Mouse (Mus musculus) retina, postnatal 1 day (tissue): ENCODE results near the gene Pigs.
A peak's percentile ranks its signal among the peaks of the same experiment; 100 is the strongest.

ENCODE experiments used
- DNase-seq: peaks from one replicate; pipeline ENCODE4 v3.0.0-alpha.2; 2012

The Pigs gene

DNA sequence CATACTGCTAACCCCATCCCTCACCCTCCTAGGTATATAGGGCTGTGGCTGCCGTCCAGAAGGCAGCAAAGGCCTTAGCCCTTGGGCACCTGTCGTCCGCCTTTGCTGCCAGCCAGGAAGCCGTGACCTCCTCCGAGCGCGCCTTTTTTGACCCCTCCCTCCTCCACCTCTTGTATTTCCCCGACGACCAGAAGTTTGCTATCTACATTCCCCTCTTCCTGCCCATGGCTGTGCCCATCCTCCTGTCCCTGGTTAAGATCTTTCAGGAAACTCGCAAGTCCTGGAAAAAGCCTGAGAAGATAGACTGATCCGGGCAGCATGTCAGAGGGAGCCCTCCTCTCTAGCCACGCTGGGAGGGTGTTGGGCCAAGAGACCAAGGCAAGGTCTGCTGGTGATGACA is 13.5 kb downstream of the Pigs start:
- DNase-seq: no peak

DNA sequence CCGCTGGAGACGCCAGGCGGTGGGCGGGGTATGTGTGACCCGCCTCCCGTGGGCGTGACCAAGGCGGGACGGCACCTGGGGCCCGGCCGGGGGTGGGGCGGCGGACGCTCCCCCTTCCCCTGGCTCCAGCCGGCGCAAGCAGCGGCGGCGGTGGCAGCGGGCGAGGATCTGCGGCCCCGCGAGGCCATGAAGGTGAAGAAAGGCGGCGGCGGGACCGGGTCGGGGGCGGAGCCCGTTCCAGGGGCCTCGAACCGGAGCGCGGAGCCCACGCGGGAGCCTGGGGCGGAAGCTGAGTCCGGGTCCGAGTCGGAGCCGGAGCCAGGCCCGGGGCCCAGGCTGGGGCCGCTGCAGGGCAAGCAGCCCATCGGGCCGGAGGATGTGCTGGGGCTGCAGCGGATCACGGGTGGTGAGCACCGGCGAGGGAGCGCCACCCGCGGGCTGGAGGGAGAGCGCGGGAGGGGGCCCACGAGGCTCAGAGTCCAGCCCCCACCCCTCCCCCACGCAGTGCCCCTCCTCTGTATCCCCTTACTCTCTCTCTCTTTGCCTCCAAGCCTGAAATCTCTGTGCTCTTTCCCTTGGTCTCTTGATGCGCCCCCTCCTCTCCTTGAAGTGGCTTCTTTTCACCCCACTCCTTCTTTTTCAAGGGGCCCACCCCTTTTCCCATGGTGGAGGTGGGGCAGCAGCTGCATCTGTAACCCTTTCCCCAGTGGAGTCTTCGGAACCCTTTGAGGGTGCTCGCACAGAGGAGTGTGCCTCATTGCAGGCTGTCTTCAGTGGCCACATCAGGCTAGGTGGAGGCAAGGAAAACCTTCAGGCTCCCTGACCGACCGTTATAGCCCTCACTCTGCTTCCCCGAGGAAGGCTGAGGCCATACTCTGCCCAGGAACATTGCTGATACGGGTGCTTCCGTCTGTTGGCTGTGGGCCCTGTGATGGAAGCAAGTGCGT is 15.4 kb downstream of the Pigs start, which contains the start of gene Unc119:
Gene Unc119, plus strand, starts transcription at position 102 of the 947 bp plus-strand sequence.
- DNase-seq: peak; percentile 83

DNA sequence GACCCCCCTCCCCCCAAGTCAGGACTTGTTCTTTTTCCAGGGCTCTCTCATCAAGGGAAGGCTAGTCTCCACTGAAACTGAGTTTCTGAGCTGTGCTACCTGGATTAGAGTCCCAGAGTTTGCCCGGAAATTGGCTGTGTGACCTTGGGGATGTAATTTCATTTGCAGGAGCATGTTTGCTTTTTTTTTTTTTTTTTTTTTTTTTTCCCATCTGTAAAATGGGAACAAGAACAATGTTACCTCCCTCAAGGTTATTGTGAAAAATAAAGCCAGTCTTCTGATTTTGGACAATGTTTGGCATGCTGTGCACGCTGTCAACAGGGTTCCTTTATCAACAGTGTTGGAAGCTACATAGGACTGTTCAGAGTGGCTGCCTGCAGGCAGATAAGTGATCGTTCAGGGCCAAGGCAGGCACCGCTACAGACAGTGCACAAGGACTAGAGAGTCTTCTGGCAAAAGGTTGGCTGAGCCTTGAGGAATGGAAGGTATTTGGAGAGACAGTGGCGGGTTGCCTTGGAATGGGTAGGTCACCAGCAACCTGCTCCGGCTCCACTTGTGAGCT is 16.2 kb downstream of the Pigs start:
- no peak for DNase-seq

DNA sequence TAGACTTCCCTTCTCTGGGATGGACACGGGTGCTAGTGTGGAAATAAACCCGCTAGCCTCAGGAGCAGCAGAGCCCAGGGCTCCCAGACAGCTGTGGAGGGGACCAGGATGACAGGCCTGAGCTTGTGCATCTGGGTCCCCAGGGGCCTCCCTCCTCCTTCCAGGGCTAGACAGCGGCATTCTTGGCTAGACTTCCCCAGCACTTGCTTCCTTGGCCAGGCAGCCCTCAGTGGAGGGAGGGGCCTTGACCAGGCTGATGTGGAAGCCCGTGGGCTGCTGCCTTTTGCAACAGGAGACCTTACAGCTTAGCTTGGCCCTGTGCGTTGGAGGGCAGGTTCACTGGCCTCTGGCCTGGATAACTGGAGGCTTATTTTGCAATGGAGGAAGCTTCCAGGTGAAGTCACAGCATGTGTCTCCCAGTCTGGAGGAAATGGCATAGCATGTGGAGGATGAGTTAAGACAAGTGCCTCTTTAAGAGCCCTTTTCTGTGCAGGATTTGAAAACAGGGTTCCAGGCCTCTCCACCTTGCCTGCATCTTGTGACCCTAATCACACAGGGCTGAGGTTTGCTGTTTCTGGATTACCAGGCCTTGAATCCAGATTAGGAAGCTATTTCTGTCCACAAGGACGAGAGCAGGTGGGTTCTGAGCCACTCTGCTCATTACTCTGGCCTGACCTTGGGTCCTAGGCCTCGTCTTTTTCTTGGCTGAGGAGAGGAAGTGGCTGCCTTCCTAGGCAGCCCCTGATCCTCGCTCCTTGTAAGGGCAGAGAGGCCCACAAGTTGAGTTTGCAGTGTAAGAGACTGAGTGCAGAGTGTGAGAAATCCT is 16.9 kb downstream of the Pigs start:
- DNase-seq: peak; percentile 67

DNA sequence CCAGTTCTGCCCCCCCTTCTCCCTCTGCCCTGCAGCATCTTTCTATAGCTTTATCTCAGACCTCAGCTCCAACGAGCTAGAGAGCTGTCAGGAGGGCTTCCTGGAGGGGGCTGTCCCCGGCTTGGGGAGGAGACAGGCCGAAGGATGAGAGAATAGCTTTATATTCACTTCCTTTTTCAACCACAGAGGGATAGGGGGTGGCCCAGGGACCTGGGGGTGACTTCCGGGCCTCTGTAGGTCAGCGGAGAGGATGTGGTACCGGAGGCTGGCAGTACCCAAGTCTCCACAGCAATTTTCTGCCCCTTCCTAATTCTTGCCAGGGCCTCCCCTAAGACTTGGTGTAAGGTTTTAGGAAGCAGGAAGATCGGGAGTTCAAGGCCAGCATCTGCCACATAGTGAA is 17.6 kb downstream of the Pigs start:
- DNase-seq: no peak

DNA sequence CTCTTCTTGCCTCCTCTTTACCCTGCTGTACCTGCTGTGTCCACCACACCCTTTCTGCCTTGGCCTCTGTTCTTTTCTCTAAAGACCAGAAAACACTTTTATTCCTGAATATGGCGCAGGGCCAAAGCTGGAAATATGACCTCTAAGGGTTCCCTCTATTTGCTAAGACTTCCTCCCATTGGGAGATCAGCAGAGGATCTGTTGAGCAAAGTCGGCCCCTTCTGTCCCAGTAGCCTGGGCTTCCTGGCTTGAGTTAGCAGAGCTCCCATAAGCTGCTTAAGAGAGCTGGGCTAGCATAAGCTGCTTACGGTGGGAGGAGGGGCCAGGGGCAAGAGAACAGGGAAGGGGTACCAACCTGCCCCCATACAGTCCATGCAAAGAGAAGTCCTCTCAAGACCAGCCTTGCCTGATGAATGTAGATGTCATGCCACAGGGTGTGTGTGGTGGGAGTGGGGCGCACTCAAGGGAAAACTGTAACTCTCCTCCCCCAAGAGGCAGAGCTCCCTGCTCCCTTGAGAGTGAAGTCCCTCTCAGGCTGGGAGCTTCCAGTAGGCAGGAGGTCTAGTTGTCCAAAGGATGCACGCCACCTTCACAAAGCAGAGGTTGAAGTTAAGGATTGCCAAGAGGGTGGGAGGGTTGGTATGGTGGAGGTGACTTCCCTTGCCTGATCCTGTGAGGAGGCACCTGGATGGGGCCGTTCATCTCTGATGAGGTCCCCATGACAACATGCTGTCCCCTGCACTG is 18.3 kb downstream of the Pigs start:
- DNase-seq: peak; percentile 88

DNA sequence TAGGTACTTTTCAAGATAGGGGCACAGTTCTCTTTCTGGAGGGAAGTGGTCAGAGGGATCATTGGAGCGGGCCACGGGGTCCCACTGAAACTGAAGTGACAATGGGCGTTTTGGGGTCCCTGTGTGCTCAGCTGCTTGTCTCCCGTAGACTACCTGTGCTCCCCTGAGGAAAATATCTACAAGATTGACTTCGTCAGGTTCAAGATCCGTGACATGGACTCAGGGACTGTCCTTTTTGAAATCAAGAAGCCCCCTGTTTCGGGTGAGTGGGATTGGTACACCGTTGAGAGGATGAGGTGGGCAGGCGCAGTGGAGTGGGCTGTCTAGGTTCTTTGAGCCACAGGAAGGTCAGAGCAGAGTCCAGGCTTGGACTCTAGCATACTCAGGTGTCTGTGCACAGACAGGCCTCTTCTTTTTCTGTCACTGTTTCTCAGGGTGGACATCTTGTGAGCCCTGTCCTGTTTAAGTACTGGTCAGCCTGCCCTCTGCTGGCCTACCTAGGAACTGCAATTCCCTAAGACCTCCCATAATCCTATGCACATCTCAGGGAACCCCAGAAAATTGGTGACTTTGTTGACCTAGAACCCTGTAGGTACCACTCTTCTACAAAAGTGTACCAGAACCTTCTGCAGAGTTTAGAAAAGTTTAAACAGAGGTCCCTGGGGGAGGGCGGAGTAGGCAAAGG is 19.0 kb downstream of the Pigs start:
- DNase-seq: peak; percentile 90

DNA sequence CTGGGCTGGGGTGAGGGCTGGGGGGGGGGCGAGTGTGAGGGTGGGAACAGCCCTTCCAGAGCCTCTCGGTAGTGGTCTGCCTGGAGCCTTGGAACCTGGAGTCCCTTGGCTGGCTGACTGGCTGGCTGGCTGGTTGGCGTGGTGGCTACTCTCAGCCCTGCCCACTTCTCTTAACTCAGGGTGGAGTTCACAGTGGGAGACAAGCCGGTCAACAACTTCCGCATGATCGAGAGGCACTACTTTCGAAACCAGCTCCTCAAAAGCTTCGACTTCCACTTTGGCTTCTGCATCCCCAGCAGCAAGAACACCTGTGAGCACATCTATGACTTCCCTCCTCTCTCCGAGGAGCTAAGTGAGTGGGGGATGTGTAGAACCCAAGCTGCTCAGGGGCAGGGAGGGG is 19.7 kb downstream of the Pigs start:
- no peak for DNase-seq

DNA sequence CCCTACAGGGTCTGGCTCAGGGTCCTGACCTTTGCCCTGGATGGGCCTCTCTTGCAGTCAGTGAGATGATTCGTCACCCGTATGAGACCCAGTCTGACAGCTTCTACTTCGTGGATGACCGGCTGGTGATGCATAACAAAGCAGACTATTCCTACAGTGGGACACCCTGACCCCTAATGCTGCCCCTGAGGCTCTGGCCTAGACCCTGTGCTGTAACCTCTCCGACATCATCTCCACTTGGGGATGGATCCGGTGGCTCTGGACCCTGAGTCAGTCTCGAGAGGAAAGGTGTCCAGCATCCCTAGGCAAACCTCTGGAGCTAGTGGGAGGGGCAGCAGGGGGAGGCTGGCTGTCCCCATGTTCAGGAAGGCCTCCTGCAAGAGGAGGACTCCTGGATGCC is 20.3 kb downstream of the Pigs start:
- DNase-seq: no peak

DNA sequence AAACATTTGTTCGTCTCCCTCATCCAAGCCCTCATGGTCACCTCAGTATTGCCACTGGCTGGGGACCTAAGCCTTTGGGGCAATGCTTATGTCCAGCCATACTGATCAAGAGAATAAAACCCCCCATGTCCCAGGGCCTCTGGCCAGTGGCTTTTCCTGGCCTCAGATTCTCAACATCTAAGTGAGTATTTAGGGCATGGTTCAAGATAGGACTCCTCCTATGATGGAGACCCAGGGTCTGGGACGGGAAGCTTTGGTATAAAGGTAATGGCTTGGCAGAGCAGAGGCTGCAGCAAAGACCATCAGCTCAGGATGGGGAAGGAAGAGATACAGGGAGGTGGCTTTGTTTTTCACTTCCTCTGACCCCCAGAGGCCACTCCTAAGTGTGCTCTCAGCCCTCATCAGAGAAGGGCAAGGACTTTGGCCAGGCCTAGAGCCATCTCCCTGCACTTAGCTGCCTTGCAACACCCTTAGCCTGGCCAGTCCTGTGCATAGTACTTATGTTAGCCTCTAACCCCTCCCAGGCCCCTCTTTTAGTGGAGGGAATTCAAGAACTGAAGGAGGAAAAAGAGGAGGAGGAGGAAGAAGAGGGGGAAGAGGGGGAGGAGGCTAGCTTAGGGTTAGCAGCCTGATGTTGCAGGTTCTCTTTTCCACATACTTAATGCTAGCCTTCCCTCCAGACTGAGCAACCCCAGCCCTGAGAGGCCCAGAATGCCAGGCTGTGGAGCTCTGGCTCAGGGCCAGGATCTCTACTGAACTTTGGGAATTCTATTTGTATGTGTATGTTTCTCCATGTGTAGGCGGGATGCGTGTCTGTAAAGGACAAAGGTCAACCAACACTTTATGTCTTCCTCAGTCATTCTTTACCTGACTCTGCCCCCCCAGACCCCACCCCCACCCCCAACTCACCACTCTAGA is 21.5 kb downstream of the Pigs start:
- DNase-seq: no peak

DNA sequence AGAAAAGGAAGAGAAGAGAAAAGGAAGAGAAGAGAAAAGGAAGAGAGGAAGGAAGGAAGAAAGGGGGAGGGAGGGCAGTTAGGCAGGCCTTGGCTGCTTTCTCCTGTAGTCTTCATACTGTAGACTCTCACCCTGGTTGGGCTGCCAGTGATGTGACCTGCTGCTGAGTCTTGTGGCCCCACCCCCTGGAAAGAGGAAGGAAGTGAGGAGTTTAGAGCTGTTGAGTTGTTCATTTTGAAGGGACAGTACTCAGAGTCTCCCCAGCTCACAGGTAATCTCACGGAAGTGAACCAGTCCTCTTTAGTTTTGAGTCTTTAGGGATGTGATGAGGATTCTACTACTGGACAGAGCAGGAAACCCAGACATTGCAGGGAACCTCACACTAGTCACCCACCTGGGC is 24.9 kb downstream of the Pigs start:
- DNase-seq: no peak

DNA sequence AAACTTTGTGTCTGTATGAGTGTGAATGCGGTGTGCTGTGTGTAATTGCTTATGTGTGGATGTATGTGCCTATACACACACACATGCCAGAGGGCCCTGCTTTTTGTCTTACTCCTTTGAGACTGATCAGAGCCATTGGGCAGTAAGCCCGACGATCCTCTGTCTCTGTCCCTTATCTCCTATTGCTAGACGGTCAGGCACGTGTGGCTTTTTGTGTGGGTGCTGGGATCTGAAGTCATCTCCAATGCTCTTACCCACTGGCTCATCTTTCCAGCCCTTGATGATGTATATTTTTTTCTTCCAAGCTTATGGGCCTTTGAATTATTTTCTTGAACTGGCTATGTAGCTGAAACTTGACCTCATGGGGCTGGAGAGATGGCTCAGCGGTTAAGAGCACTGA is 26.7 kb downstream of the Pigs start:
- no peak for DNase-seq

DNA sequence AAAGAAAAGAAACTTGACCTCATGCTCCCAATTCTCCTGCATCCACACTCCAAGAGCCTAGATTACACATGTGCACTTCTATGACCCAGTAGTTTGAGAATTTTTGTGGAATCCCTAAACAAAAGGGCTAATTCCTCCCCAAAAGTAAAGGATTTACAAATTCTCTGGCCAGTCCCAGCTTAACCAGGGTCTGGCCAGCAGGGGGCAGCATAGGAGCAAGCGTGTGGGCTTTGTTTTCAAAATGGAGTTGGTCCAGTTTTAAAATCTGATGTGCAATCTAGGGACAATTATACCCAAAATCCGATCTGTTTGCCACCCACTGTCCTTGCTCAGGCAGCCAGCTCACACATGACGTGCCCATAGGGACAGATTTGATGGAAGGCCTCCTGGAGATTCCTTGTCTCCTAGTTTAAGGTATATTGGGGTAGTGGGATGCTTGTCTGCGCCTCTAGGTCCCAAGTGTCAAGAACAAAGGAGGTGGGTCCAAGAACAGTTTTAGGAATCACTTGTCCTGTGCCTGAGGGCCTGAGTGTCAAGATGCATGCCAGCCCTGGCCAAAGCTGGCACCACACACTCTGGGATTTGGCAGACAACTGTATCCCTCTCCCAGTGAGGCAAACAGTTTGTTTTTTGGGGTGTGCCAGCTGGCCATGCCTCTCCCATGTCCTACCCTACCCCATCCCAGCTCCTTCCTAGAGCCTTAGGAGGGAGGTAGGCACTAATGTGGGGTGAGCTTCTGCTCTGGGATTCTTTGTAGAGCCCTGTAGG is 27.4 kb downstream of the Pigs start:
- DNase-seq: peak; percentile 67

DNA sequence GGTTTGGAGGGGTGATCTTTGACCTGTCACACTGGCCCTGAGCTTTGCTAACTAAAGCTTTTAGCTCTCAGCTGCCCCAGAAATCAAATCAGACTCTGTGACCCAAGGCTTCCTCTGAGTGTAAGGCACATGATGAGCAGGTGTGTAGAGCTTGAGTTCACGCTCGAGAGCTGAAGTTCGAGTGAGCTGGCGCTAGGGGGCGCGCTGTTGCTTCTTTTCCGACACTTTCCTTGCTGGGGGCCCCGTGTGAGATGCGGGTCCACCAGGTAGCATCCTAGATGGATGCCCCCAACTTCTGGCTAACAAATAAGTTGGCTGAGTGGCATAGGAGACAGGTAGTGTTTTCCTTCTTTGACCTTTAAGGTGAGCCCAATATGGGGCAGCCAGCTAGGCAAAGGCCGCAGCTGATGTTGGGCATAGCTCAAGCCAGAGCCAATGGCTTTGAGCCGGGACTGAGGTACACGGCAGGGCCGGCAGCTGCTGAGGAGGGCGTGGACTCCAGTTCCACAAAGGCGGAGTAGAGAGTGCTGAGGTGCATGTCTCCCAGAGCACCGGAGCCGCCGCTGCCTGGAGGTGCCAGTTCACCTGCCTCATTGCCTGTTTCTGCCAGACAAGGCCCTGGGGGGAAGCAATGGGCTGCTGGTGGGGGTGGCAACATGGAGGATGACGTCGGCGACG is 30.3 kb downstream of the Pigs start:
- DNase-seq: peak; percentile 65

DNA sequence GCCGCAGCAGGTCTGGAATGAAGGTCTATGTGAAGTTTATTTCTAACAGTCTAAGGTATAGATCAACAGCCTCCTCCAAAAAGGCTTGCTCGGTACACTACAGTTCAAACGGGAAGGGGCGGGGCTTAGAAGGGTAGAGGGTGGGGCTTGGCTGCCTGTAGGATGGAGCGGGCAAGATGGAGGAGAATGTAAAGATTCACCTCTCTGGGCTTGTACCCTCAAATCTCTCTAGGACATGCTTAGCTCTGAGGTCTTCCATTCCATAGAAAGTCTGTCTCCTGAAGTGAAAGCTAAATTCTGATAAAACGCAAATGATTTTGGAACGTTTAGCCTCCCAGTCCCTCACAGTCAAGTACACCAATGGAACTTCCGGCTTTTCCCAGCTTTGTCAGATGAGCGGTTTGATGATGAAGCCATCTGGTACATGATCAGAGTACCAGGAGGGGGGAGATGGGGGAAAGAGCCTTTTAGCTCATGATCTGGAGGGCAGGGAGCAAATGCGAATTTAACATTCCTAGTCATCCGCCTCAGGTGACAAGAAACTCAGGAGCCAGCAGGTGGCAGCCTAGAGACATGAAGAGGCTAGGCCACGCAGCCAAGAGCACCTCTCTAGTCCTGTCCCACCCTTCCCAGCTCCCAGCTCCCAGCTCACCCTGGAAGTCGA is 32.0 kb downstream of the Pigs start:
- peak; percentile 85 for DNase-seq

DNA sequence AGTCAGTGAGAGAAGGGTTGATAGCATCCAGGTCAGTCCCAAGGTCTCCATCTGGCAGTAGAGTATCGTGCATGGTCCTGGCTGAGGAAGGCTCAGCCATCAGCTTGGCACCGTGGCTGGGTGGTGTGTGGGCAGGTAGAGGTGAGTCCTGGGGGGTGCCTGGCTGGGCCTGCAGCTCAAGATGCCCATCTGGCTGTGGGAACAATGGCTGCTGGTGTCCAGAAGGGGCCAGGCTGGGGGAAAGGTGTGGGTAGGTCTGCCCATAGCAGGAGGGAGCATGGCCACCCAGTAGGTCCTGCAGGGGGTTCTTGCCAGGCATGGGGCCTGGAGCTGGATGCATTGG is 32.5 kb downstream of the Pigs start:
- DNase-seq: no peak

DNA sequence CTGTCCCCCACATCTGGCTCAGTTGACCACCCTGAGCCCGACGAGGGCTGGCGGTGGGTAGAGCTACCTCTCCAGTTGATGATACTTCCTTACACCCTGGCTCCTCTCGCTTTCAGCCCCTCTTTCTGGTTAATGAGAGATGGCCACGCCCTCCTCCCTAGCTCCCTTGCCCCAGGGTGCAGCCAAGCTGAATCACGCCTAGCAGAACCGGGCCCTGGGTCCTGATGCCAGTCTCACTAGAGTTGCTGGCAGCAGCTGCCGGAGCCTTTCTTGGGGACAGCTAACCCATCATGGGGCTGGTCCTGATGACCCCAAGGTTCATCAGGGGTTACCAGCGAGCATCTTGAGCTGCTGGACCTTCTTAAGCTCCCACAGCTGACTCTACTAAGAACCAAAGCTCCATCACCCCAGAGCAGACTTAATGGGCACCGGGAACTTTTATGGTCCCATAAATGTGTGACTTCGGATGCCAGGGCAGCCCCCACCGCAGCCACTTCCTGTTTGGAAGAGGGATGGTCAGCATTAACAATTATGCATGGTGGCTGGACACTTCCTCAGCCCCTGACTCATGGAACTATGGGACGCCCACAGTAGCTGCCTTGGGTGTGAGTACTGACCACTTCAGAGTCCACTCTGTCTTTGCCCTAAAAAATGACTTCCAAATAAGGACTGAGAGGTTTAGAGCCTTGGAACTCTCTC is 35.2 kb downstream of the Pigs start:
- DNase-seq: no peak

DNA sequence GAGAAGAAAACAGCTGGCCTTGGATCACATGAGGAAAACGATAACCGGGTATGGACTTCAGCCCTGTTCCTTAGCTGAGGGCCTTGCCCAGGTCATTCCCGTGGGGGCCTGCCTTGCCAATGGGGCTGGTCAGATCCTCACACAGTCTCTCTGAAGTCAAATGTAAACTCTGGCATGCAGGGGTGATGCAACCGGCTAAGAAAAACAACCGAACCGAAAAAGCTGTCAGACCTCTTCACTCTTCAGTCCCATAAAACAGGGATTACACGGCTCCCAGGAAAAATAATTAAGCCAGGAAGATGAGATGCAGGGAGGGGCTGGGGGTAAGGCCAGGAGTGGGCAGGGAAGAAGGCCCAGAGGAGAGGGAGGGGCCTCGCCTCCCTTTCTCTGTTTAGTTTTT is 35.9 kb downstream of the Pigs start:
- DNase-seq: no peak
